Mouse (Mus musculus) pancreas, adult 10 weeks (tissue): ENCODE results near the gene Serpinb3b. TPM values are rescaled to one million over a fixed set of nuclear protein-coding genes. Genes with fewer than 3 reads are reported as not detected.

ENCODE experiments used
- polyA plus RNA-seq: library from polyadenylated mRNA; stranded (reverse); fragments of 350-450 nt; fragmentation: Illumina TruSeq; extraction: RNeasy Lipid Tissue Mini Kit (QIAGEN cat#74804); gene quantifications from one replicate; pipeline ENCODE4 v1.2.3, GENCODE M21; 2015; ENCODE audit warnings: low read depth, low replicate concordance; ENCODE audit not compliant: insufficient read depth

Gene Serpinb3b
- polyA plus RNA-seq: not detected

GRCm38 (mm10) chr1:107278261-107278660 lies at the start of gene Serpinb3b, which contains the start of gene Serpinb3c:
TSS of gene Serpinb3b (minus strand) at chr1:107278361.
TSS of gene Serpinb3c (minus strand) at chr1:107278371.

Other genes starting within 250 kb of the Serpinb3b start
- not detected for gene Serpinb3a, start 226.1 kb downstream of the Serpinb3b start, polyA plus RNA-seq
- gene Serpinb3d, start 194.9 kb downstream of the Serpinb3b start, polyA plus RNA-seq: not detected
- gene Serpinb3c, start within 50 bp of the Serpinb3b start, polyA plus RNA-seq: not detected
- not detected for gene Serpinb11, start 82.8 kb upstream of the Serpinb3b start, polyA plus RNA-seq
- not detected for gene Serpinb7, start 121.3 kb upstream of the Serpinb3b start, polyA plus RNA-seq
- gene Serpinb2, start 233.1 kb upstream of the Serpinb3b start, polyA plus RNA-seq: not detected